Mouse (Mus musculus): ENCODE results near the gene Txnip.

The Txnip gene

GRCm38 (mm10) chr3:96547389-96547960 is 10.3 kb upstream of the Txnip start:
- in situ Hi-C loops (cut with MboI; ENCODE audit: low pct_unique_long_range_greater_than_20kb in 1 of 2, low sequenced_read_pairs in 2 of 2, unreplicated experiment in 1 of 2) = loop anchor here in 1 of 2 experiments (10.0 kb wide), 1 partner anchor 87 kb away; the partner anchor contains the start of genes Gm42957 and Pex11b

GRCm38 (mm10) chr3:96548824-96549223 is 8.9 kb upstream of the Txnip start:
- in situ Hi-C loops (cut with MboI; ENCODE audit: low pct_unique_long_range_greater_than_20kb in 1 of 2, low sequenced_read_pairs in 2 of 2, unreplicated experiment in 1 of 2) = loop anchor here in 1 of 2 experiments (10.0 kb wide), 1 partner anchor 86 kb away; the partner anchor contains the start of genes Gm42957 and Pex11b

DNA sequence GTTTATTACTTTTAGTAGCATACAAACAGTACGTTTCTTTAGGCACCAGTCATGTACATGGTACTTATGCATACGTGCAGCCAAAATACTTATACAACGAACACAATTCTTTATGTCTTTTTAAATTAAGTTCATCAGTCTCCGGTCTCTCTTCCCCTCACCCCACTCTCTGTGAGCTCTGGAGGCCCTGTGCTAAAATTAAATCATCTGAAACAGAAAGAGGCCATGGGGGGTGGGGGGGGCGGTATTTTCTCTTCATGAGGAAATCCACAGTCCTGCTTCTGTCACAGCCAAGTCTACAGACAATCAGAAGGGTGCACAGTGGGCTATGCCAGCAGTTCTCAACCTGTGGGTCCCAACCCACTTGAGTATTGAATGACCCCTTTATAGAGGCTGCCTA is 8.4 kb upstream of the Txnip start:
- in situ Hi-C loops (cut with MboI; ENCODE audit: low pct_unique_long_range_greater_than_20kb in 1 of 2, low sequenced_read_pairs in 2 of 2, unreplicated experiment in 1 of 2) = loop anchor here in 1 of 2 experiments (10.0 kb wide), 1 partner anchor 85 kb away; the partner anchor contains the start of genes Gm42957 and Pex11b

- in situ Hi-C loops (cut with MboI; ENCODE audit: low pct_unique_long_range_greater_than_20kb in 1 of 2, low sequenced_read_pairs in 2 of 2, unreplicated experiment in 1 of 2) = loop anchor here in 1 of 2 experiments (25.0 kb wide), 1 partner anchor 611 kb away; the partner anchor contains the start of gene Acp6
Observed at GRCm38 (mm10) chr3:96551203-96551602, 6.6 kb upstream of the Txnip start.

- in situ Hi-C loops (cut with MboI; ENCODE audit: low pct_unique_long_range_greater_than_20kb in 1 of 2, low sequenced_read_pairs in 2 of 2, unreplicated experiment in 1 of 2) = loop anchor here in 1 of 2 experiments (25.0 kb wide), 1 partner anchor 610 kb away; the partner anchor contains the start of gene Acp6
Observed at GRCm38 (mm10) chr3:96551890-96552289, 5.9 kb upstream of the Txnip start.

DNA sequence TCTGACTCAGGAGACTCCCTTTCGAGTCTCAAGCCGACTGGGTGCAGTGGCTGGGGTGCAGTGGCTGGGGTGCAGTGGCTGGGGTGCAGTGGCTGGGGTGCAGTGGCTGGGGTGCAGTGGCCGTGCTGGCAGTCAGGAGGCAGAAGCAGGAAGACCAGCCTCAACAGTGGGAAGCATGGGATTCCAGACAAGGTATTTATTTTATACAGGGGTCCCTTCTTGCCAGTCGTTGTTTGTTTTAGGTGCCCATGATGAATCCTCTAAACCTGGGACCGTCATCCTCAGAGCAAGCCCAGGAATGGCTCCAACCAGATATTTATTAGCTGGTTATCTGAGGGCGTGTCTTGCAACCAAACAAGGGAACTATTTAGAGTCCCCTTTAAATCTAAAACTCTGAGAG is 4.2 kb upstream of the Txnip start:
- in situ Hi-C loops (cut with MboI; ENCODE audit: low pct_unique_long_range_greater_than_20kb in 1 of 2, low sequenced_read_pairs in 2 of 2, unreplicated experiment in 1 of 2) = loop anchor here in 1 of 2 experiments (25.0 kb wide), 1 partner anchor 609 kb away; the partner anchor contains the start of gene Acp6

DNA sequence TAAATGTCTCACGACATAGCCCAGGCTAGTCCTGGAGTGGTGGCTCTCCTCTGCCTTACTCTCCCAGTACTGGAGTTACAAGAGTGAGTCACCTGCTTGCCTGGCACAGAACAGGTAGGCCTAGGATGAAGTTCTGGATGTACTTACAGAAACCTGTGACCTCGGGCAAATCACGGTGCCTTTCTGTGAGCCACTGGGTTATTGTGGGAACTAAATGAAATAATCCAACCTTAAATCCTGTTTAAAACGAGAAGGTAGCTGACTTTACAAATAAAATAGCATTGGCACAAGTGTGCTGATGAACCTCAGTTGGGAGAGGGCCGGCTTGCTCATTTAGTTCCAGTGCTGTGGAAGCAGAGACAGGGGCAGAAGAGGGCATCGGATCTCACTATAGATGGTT is 3.5 kb upstream of the Txnip start:
- in situ Hi-C loops (cut with MboI; ENCODE audit: low pct_unique_long_range_greater_than_20kb in 1 of 2, low sequenced_read_pairs in 2 of 2, unreplicated experiment in 1 of 2) = loop anchor here in 1 of 2 experiments (25.0 kb wide), 1 partner anchor 608 kb away; the partner anchor contains the start of gene Acp6

- in situ Hi-C loops (cut with MboI; ENCODE audit: low pct_unique_long_range_greater_than_20kb in 1 of 2, low sequenced_read_pairs in 2 of 2, unreplicated experiment in 1 of 2) = loop anchor here in 1 of 2 experiments (25.0 kb wide), 1 partner anchor 607 kb away; the partner anchor contains the start of gene Acp6
Observed at GRCm38 (mm10) chr3:96555041-96555596, 2.6 kb upstream of the Txnip start.

DNA sequence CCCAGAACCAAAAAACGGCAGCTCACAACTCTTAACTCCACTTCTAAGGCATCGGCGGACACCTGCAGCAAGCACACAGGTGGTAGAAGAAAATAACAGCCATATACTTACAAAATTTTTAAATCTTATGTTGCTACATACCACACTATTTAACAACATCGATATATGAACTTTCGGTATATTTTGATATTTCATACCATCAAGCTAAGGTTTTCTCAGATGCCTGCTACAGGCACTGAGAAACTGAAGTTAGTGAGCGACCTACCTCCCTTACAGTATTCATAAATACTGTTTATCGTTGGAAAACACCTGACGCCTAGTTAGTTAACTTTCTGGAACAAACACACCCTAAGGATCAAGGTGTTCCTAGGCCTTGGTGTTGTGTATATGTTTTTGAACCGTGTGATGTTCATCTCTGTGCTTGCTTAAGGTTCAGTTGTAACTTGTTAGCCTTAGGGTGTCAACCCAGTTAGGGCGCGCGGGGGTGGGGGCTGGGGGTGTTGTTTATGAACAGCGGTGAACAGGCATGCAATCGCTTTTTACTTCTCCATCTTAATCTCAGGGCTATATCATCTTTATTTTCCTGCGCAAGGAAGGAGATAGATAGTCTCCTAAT is 1.6 kb upstream of the Txnip start:
- in situ Hi-C loops (cut with MboI; ENCODE audit: low pct_unique_long_range_greater_than_20kb in 1 of 2, low sequenced_read_pairs in 2 of 2, unreplicated experiment in 1 of 2) = loop anchor here in 1 of 2 experiments (25.0 kb wide), 1 partner anchor 606 kb away; the partner anchor contains the start of gene Acp6

- in situ Hi-C loops (cut with MboI; ENCODE audit: low pct_unique_long_range_greater_than_20kb in 1 of 2, low sequenced_read_pairs in 2 of 2, unreplicated experiment in 1 of 2) = loop anchor here in 1 of 2 experiments (25.0 kb wide), 1 partner anchor 605 kb away; the partner anchor contains the start of gene Acp6
Observed at GRCm38 (mm10) chr3:96556651-96557635, 814 bp upstream of the Txnip start.

GRCm38 (mm10) chr3:96558159-96558558 is 402 bp downstream of the Txnip start:
- in situ Hi-C loops (cut with MboI; ENCODE audit: low pct_unique_long_range_greater_than_20kb in 1 of 2, low sequenced_read_pairs in 2 of 2, unreplicated experiment in 1 of 2) = loop anchor here in 1 of 2 experiments (25.0 kb wide), 1 partner anchor 604 kb away; the partner anchor contains the start of gene Acp6

GRCm38 (mm10) chr3:96558668-96559196 is 975 bp downstream of the Txnip start:
- in situ Hi-C loops (cut with MboI; ENCODE audit: low pct_unique_long_range_greater_than_20kb in 1 of 2, low sequenced_read_pairs in 2 of 2, unreplicated experiment in 1 of 2) = loop anchor here in 1 of 2 experiments (25.0 kb wide), 1 partner anchor 604 kb away; the partner anchor contains the start of gene Acp6

GRCm38 (mm10) chr3:96559398-96559910 is 1.7 kb downstream of the Txnip start:
- in situ Hi-C loops (cut with MboI; ENCODE audit: low pct_unique_long_range_greater_than_20kb in 1 of 2, low sequenced_read_pairs in 2 of 2, unreplicated experiment in 1 of 2) = loop anchor here in 1 of 2 experiments (25.0 kb wide), 1 partner anchor 603 kb away; the partner anchor contains the start of gene Acp6

DNA sequence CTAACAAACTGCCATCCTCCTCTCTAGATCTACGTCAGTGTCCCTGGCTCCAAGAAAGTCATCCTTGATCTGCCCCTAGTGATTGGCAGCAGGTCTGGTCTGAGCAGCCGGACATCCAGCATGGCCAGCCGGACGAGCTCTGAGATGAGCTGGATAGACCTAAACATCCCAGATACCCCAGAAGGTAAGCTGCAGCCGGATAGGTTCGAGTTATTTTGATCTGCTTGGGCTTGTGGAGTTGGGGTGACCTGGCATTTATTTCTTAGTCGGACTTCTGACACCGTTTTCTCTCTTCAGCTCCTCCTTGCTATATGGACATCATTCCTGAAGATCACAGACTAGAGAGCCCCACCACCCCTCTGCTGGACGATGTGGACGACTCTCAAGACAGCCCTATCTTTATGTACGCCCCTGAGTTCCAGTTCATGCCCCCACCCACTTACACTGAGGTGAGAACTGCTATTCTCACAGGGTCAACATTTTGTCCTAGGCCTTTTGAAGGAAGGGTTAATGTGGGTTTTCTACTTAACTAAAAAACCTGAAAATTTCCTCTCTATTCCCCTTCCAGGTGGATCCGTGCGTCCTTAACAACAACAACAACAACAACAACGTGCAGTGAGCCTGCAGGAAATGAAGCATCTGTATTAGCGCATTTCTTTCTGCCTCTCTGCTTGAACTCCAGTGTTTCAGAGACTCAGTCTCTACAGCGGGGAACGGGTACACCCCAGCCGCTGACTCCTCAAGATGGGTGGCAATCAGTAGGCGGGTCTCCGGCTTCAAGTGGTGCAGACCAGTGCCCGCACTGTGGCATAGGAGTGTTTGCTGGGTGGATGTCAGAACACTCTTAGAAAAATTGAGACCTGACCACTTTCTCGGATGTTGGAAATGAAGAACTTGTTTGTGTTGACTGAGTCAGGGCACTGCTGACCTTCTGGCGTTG is 2.4 kb downstream of the Txnip start:
- in situ Hi-C loops (cut with MboI; ENCODE audit: low pct_unique_long_range_greater_than_20kb in 1 of 2, low sequenced_read_pairs in 2 of 2, unreplicated experiment in 1 of 2) = loop anchor here in 1 of 2 experiments (25.0 kb wide), 1 partner anchor 602 kb away; the partner anchor contains the start of gene Acp6

- in situ Hi-C loops (cut with MboI; ENCODE audit: low pct_unique_long_range_greater_than_20kb in 1 of 2, low sequenced_read_pairs in 2 of 2, unreplicated experiment in 1 of 2) = loop anchor here in 1 of 2 experiments (25.0 kb wide), 1 partner anchor 601 kb away; the partner anchor contains the start of gene Acp6
Observed at GRCm38 (mm10) chr3:96560881-96561668, 3.3 kb downstream of the Txnip start.

All from mouse embryonic stem cell (cell line).